Mouse (Mus musculus) spleen, adult 2 months (tissue): ENCODE results near the gene Akap2. TPM values are rescaled to one million over a fixed set of nuclear protein-coding genes. Genes with fewer than 3 reads are reported as not detected.

Source experiments
- DNase-seq, 2 experiments: peaks; one replicate each; pipeline versions ENCODE4 v3.0.0 to v3.0.0-alpha.2; 2012 to 2021; ENCODE audit warnings: low spot score in 2 of 2, low read depth in 1 of 2
- H3K27ac ChIP-seq: fragments of 200-500 bp; 2 replicates; pipeline ENCODE4 v1.5.1; 2012; ENCODE audit warnings: low read length, inconsistent platforms; ENCODE audit not compliant: insufficient read depth
- H3K27me3 ChIP-seq: fragments of 200-500 bp; 2 replicates; pipeline ENCODE4 v1.6.1; 2012; ENCODE audit warnings: mild to moderate bottlenecking, moderate library complexity, low read length, inconsistent platforms; ENCODE audit not compliant: control insufficient read depth, insufficient read depth
- H3K36me3 ChIP-seq: fragments of 200-500 bp; 2 replicates; pipeline ENCODE4 v1.6.1; 2012; ENCODE audit warnings: mild to moderate bottlenecking, low read length, inconsistent platforms; ENCODE audit not compliant: control insufficient read depth, insufficient read depth
- H3K4me1 ChIP-seq: fragments of 200-500 bp; 2 replicates; pipeline ENCODE4 v1.6.1; 2011; ENCODE audit warnings: inconsistent platforms; ENCODE audit not compliant: control insufficient read depth, insufficient read depth, insufficient read length
- H3K4me3 ChIP-seq: fragments of 200-500 bp; 2 replicates; pipeline ENCODE4 v1.5.1; 2011; ENCODE audit warnings: mild to moderate bottlenecking, inconsistent platforms; ENCODE audit not compliant: insufficient read depth, insufficient read length; ENCODE audit errors: extremely low read depth
- CTCF ChIP-seq: fragments of 200-500 bp; IDR thresholded peaks from 2 replicates; pipeline ENCODE4 v1.5.1; 2011; ENCODE audit warnings: mild to moderate bottlenecking, inconsistent platforms; ENCODE audit not compliant: insufficient read depth, insufficient read length, insufficient replicate concordance; ENCODE audit errors: extremely low read depth
- POLR2A ChIP-seq: fragments of 200-500 bp; IDR thresholded peaks from 2 replicates; pipeline ENCODE4 v1.6.1; 2011; ENCODE audit warnings: low read depth, low read length, inconsistent platforms
- WGBS: fragments of 180-500 bp; shearing (Covaris S2); methylation state at CpG from one replicate; pipeline ENCODE4 v1.1.7; 2018; 5-methylcytosine and 5-hydroxymethylcytosine counted together
- polyA plus RNA-seq: library from polyadenylated mRNA; depleted of rRNA; stranded (reverse); fragments of >200 nt; gene quantifications from 2 replicates; pipeline ENCODE4 v1.2.3, GENCODE M21; 2012

Akap2 gene
- polyA plus RNA-seq, 1 experiment: 23.6 TPM

- Histone ChIP-seq H3K4me1 (no peaks in the 10 kb centered on the region), H3K4me3 (no peak overlapping the region), H3K27ac (no peak overlapping the region), H3K36me3 (no peaks in the 10 kb centered on the region), H3K27me3 (no peaks in the 10 kb centered on the region)
- peak in 1 of 2 experiments; percentile 69 for DNase-seq
- WGBS: 66% methylated on average over 5 of the region's 5 CpGs
- TF ChIP-seq POLR2A (no peak), CTCF (peak; percentile 68; the same call in 1 of the 2 replicates)
Measured at GRCm38 (mm10) chr4:57788709-57789108, 71.3 kb downstream of the Akap2 start.

GRCm38 (mm10) chr4:57789118-57789517, 71.7 kb downstream of the Akap2 start:
- TF ChIP-seq POLR2A: no peak
- no peak overlapping the region for H3K27ac ChIP-seq
- H3K4me3 ChIP-seq: no peak overlapping the region
- DNase-seq: no peak
- no peaks in the 10 kb centered on the region for H3K4me1 ChIP-seq
- H3K27me3 ChIP-seq: no peaks in the 10 kb centered on the region
- H3K36me3 ChIP-seq: no peaks in the 10 kb centered on the region

- Histone ChIP-seq H3K36me3 (no peaks in the 10 kb centered on the region), H3K27ac (no peak overlapping the region), H3K27me3 (no peaks in the 10 kb centered on the region), H3K4me3 (no peak overlapping the region), H3K4me1 (no peaks in the 10 kb centered on the region; the same call in 1 of the 2 replicates)
- DNase-seq: no peak
- TF ChIP-seq CTCF (no peak), POLR2A (no peak)
- WGBS: 74% methylated on average over 8 of the region's 8 CpGs
Measured at GRCm38 (mm10) chr4:57793989-57794388, 76.5 kb downstream of the Akap2 start.

GRCm38 (mm10) chr4:57794547-57794946, 77.1 kb downstream of the Akap2 start:
- no peak for DNase-seq
- no peak overlapping the region for H3K27ac ChIP-seq
- no peak overlapping the region for H3K4me3 ChIP-seq
- no peaks in the 10 kb centered on the region for H3K36me3 ChIP-seq
- TF ChIP-seq CTCF (no peak), POLR2A (no peak)
- WGBS: 68% methylated on average over 3 of the region's 3 CpGs
- no peaks in the 10 kb centered on the region for H3K27me3 ChIP-seq
- H3K4me1 ChIP-seq: no peaks in the 10 kb centered on the region; the same call in 1 of the 2 replicates

DNA sequence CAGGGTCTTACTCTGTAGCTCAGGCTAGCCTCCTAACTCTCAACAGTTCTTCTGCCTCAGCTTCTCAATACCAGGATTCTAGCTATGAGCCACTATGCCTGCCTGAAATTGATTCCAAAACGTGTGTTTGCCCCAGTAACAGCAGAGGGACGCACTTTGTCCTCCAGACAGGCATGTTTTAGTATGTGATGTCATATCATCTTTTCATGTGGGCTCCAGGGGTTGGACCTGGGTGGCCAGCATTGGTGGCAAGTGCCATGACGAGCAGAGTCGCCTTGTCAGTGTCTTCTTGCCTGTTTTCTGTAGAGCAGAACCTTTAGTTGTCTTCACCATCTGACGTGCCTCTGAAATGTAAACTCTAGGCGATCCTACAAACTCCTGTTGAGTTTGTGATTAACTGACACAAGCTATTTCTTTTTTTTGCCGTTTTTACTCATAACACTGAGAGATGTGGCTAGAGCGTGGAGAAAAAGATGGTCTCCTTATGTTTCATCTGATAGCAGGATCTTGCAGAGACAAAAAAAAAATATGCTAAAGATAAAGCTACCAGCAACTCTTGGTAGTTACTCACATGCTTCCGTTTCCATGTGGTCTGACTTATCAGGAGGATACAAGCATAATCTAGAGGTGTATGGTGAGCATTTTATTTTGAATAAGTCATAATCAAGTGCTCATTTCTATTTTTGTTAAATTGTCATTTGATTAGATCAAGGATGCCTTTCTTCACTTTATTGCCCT, 80.3 kb downstream of the Akap2 start:
- Histone ChIP-seq H3K36me3 (no peaks in the 10 kb centered on the region), H3K4me1 (no peaks in the 10 kb centered on the region; the same call in 1 of the 2 replicates), H3K4me3 (no peak overlapping the region), H3K27ac (no peak overlapping the region), H3K27me3 (no peaks in the 10 kb centered on the region)
- TF ChIP-seq POLR2A: no peak
- TF ChIP-seq CTCF: no peak
- 55% methylated on average over 9 of the region's 9 CpGs for WGBS
- no peak for DNase-seq

- 32% methylated on average over 10 of the region's 10 CpGs for WGBS
- no peak overlapping the region for H3K27ac ChIP-seq
- no peaks in the 10 kb centered on the region for H3K27me3 ChIP-seq
- H3K36me3 ChIP-seq: no peaks in the 10 kb centered on the region
- DNase-seq: no peak
- no peak for TF ChIP-seq POLR2A
- no peak for TF ChIP-seq CTCF
- H3K4me1 ChIP-seq: no peaks in the 10 kb centered on the region; the same call in 1 of the 2 replicates
- H3K4me3 ChIP-seq: no peak overlapping the region
Measured at GRCm38 (mm10) chr4:57798286-57799018, 81.0 kb downstream of the Akap2 start.

GRCm38 (mm10) chr4:57799297-57799696, 81.8 kb downstream of the Akap2 start:
- TF ChIP-seq CTCF (no peak), POLR2A (no peak)
- H3K36me3 ChIP-seq: no peaks in the 10 kb centered on the region
- no peak for DNase-seq
- 63% methylated on average over 1 of the region's 1 CpGs for WGBS
- no peak overlapping the region for H3K27ac ChIP-seq
- H3K27me3 ChIP-seq: no peaks in the 10 kb centered on the region
- H3K4me1 ChIP-seq: no peaks in the 10 kb centered on the region; the same call in 1 of the 2 replicates
- no peak overlapping the region for H3K4me3 ChIP-seq
